Mouse (Mus musculus): Measurements from ENCODE around the gene Tex26.

Gene Tex26

DNA sequence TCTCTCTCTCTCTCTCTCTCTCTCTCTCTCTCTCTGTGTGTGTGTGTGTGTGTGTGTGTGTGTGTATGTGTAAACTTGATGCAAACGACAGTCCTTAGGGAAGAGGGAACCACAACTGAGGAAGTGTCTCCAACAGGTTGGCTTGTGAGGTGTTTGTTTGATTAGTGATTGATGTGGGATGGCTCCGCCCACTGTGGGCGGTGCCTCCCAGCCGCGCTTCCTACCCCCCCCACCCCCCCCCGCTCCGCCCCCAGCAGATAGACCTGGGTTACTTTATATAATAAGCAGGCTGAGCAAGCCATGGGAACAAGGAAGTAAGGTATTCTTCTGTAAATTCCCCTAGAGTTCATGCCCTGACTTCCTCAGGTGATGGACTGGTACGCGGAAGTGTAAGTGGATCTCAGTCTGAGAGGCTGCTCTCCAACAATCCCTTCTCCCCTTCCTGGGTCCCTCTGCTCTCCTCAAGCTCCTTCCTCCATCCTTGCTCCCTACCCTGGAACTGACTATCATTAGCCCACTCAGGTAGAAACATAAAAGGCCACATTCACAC lies 5.2 kb upstream of the Tex26 start:
- no peak for DNase-seq (ENCODE audit: low read depth)

DNA sequence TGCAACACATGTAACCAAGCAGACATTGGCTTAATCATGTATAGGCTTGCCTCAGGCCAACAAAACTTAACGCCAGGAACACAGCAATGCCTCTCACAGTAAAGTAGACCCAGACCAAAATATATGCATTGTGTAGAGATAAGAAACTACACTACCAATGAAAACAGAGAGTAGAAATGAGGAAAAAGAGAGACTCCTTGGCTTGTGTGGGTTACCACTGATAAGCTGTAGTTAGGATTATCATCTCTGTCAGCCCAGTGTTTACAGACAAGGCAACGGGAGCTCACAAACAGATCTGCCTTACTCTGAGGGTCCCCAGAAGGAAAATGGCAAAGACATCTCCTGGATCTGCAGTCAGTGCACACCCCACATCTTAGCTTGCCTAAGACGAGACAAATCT lies 2.9 kb upstream of the Tex26 start:
- no peak for DNase-seq (ENCODE audit: low read depth)

DNA sequence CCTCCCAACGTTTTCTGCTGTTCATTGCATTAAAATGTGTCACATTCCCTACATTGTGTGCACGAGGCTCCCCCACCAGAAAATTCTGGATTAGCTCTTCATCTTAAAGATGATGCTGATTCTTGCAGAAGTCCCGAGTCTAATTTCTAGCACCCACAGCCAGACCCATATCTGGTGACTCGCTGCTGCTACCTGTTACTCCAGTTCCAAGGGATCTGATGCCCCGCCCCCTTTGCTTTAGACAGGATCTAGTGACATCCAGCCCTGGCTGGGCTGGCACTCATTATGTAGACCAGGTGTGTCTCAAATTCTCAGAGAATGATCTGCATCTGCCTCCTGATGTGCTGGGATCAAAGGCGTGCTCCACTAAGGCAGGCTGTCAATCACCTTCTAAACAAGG lies 2.3 kb upstream of the Tex26 start:
- no peak for DNase-seq (ENCODE audit: low read depth)

DNA sequence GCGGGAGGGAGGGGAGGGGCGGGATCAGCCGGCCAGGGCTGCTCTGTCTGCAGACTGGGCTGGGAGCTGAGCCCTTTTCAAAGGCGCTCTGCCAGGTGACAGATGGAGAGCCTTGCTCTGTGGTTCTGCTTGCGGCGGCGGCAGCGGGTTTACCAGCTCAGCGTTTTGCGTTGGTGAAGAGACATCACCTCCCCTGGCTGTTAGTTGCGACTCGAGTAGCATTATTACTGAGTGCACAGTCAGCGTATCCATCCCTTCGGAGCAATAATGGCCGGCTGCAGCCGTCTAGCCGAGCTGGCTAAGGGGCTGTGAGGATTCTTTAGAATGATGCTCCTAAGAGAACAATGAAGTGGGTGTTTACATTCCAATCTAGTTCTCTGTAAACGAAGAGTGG lies 717 bp downstream of the Tex26 start:
- no peak for DNase-seq (ENCODE audit: low read depth)

DNA sequence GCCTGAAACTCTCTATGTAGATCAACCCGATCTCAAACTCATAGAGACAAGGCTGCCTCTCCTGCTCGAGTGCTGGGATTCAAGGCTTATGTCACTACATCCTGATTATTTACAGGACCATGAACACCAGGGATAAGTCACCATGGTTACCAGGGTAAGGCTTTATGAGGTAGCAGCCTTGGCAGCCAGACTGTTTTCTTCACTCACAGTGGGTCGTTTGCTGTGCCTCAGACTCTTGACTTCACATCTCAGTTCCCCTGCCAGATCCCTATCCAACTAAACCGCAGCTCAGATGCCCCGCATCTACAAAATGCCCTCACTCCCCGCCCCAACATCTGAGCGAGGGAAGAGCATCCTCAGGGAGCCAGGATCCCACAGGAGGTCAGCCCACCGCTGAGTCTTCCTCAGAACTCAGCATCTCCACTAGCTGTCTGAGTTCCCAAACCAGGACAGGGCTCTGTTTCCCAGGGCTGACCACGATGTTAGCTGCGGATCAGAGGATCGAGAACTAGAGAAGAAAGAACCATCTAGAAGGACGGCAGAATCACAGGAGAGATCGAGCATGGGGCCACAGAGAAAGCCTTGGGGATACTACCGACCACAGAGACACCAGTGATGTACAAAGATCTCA lies 2.3 kb downstream of the Tex26 start:
- DNase-seq (ENCODE audit: low read depth) = no peak

DNA sequence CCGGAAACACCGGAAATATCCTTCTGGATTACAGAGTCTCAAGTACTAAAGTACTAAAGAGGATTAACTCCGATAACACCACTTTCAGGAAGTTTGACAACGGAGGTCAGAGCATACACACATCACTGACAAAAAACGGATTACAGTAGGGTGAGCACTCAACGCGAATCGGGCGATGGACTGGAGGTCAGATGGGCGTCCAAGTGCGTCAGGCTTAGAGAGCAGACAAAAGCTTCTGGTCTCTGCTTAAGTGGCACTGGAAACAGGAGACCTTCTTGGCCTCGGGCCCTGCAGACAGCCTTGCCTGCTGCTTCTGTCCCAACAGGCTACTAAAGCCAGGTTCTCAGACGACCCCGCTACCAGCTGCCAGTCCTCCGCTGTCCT lies 2.8 kb downstream of the Tex26 start:
- DNase-seq (ENCODE audit: low read depth) = no peak

DNA sequence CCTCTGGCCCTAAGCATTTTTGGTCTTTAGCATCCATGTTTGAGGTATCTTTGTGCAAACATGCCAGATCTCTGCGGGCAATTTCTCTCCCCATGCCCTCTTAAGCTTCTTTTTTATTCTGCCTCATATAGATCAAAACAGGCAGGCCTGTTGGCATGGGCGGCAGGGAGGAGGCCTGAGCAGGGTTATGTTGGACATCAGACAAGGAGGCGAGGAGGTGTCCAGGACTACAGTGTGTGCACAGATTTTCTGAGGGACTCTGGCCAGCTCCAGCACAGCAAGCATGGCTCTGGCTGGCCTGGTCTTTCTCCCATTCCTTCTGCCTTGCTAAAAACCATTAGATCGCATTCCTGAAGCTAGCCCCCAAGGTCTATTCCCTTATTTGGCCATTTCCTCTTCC lies 5.0 kb downstream of the Tex26 start:
- no peak for DNase-seq (ENCODE audit: low read depth)

DNA sequence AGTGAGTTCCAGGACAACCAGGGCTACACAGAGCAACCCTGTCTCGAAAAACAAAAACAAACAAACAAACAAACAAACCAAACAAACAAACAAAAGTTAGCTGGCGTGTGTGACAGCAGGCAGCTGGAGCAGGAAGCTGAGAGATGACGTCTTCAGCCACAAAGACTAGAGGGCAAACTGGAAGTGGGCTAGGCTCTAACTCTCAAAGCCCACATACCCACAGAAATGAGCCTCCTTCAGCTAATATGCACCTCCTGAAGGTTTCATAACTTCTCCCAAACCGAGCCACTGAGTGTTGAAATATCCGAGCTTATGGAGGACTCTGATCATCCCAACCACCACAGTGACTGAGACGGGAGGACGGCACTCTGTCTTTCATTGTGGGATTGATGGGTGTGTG lies 7.0 kb downstream of the Tex26 start:
- DNase-seq (ENCODE audit: low read depth) = no peak

DNA sequence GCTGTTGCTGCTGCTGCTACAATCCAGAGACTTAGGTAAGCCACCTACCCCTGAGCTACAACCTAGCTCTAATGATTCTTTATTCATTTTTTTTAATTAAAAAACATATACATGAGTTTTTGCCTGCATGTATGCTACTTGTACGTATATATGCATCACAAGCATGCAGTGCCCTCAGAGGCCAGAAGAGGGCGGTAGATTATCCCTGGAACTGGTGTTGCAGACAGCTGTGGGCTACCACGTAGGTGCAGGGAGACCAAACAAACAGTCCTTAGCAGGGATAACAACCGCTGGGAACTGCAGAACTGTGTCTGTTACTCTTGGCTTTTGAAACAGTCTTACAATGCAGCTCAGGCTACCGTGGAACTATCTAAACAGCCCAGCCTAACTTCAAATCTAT lies 8.3 kb downstream of the Tex26 start:
- no peak for DNase-seq (ENCODE audit: low read depth)

DNA sequence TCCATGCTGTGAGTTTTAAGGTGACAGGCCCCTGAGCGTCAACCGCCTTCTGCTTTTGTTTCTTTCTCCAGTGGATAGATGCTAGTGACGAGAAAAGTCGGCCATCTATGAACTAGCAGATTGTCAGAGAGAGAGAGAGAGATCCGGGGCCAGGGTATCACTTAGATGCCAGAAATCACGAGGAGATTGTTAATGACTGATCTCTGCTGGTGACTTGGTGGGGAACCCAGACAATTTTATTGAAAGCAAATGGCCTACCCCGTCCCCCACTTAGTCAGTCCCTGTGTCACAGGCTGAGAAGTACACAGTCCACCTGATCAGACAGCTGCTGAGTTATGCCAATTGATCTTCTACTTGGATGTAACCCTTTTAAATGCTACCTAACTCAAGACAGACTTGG lies 9.9 kb downstream of the Tex26 start:
- no peak for DNase-seq (ENCODE audit: low read depth)

DNA sequence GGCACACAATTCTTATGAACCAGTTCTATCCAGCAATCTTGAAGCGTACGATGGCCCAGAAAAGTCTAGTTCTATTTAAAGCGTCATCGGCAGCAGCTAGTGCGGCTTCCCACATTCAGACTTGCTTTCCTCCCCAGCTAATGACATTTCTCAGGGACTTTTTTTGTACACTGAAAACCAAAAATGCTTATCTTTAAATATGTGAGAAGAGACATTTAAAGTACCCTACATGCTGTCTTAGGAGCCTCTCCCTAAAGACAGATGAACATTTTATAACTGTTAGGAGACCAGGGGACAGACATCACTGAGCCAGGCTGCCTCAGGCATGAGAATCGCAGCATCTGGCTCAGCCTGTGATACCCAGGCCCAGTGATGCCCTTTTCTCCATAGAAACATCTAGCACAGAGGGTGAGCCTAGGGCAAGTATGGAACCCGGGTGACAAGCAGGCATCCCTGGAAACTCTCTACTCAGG lies 11.8 kb downstream of the Tex26 start:
- no peak for DNase-seq (ENCODE audit: low read depth)

DNA sequence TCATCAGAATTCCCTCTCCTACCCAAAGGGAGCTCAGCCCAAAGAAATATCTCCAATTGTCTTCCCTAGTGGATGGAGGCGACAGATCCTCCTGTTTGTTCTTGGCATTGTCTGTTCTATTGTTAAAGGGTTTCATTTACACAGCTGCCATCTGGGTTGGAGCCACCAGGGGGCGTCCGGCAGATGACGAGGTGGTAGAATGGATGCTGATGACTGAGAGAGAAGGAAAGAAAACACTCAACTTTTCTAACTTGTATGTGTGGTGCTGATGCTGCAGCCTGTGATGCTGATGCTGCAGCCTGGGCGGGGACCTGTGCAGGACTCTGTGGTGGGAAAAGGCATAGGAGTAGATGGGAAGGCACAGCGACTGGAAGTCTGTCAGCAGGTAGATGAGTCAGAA lies 14.8 kb downstream of the Tex26 start:
- peak; percentile 41 for DNase-seq (ENCODE audit: low read depth)

DNA sequence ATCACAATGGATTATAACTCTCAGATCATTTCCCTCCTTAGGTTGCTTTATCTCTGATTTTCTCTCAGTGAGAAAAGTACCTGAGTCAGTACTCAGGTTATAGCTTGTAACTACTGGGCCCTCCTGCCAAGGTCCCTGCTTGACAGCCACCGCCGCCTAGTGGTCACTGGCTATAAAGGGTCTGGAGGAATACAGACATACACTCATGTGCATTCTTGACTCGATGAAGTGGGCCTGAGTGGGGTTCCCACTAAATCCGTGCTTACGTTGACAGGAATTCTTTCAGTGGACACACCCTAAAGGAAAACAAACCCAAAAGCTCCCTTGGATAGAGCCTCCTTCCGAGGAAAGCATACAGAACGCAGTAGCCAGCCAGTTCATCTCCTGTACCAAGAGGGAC lies 17.1 kb downstream of the Tex26 start:
- DNase-seq (ENCODE audit: low read depth) = no peak

DNA sequence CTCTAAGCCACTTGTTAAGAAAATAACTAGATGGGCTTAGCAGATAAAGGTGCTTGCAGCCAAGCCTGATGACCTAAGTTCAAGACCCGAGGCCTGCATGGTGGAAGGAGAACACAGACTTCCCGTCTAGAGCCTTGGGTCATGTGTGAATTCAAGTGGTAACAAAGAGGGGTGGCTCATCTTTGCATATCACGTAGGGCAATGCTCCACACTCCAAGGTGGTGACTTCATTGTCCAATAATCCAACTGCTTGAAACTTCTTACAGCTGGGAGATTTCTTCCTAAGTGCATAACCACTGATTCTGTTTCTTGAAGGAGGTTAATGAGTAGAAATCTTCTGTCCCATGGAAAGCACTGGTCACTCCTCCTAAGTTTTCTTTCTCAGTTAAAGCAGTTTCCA lies 22.6 kb downstream of the Tex26 start:
- no peak for DNase-seq (ENCODE audit: low read depth)

DNA sequence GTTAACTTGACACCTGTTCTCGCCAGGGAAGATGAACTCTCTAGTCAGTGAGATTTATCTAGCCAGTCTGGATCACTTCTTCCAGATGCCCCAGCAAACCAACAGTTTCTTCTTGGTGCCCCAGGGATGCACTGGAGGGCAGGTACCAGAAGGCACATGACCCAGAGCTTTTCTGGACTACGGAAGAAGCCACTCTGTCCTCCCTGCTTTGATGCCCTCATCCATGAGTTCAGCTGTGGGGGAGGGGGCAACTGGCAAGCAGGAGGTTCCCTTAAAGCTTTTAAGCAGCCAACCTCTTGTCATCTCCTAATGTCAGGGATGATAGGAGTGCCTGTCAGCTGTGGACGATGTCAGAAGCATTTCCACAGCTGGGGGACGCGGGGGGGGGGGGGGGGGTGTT lies 25.8 kb downstream of the Tex26 start:
- no peak for DNase-seq (ENCODE audit: low read depth)

DNA sequence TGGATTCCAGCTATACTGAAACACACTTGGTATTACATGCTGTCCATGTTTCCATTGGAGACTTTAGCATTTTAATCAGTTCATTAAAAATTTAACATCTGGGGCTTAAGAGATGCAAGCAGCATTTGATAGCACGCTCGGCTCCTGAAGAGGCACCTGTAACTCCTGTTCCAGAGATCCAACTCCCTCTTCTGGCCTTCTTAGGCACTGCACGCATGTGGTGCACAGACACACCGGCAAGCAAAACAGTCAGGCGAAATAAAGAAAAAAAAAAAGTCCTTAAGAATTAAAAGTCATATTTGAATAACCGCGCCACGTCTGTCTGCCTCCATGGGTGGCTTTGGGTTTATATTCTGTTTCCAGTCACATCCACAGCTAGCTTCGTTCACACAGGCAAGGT lies 34.7 kb downstream of the Tex26 start:
- no peak for DNase-seq (ENCODE audit: low read depth)

DNA sequence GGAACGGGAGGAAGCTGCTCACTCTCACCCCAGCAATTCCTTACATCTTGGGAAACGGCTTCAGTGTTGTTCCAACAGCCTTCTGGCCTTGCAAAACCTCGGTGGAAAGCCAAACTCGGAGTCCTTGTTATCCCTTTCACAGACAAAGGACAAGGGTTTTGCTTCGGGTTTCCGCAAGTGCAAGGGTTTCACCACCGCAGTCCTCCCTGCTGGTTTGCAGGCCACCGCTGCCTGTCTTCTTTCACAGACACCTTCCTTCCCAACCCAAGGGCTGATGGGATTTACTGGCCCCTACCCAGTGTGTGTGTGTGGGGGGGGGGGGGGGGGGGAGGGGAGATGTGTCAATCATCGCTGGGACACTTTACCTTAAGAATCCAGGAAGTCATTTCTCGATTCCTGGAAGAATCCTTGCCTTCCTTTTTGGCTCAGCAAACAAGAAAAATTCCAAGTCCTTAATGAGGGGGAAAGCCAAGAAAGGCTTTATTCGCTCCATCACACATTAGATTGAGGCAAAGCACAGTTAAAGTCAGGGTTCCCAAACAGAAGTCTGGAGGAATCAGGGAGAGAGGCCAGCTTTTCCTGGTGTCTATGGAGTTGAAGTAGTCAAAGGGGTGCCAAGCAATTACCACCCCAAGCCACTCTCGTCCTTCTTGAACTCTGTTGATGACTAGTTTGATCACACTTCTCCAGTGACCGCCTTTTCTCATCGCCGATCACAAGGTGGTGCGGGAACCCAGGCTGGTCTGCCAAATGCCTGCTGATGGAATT lies 35.4 kb downstream of the Tex26 start:
- DNase-seq (ENCODE audit: low read depth) = no peak

DNA sequence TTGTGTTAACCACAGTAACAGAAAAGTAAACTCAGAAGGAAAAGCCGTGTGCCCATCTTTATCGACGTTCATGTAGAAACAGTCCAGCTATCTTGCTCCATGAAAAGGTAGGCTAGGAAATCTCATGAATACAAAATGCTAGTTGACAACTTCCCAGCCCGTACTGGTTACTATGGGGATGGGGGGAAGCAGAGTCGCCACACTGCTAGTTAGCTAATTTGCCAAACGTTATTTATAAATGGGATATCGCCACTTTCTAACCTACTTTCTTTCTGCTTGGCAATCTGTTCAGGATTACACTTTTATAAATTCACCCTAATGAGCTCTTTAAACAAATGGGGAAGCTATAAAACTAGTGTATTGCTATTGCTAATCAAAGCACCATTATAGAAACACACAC lies 42.5 kb downstream of the Tex26 start:
- no peak for DNase-seq (ENCODE audit: low read depth)

DNA sequence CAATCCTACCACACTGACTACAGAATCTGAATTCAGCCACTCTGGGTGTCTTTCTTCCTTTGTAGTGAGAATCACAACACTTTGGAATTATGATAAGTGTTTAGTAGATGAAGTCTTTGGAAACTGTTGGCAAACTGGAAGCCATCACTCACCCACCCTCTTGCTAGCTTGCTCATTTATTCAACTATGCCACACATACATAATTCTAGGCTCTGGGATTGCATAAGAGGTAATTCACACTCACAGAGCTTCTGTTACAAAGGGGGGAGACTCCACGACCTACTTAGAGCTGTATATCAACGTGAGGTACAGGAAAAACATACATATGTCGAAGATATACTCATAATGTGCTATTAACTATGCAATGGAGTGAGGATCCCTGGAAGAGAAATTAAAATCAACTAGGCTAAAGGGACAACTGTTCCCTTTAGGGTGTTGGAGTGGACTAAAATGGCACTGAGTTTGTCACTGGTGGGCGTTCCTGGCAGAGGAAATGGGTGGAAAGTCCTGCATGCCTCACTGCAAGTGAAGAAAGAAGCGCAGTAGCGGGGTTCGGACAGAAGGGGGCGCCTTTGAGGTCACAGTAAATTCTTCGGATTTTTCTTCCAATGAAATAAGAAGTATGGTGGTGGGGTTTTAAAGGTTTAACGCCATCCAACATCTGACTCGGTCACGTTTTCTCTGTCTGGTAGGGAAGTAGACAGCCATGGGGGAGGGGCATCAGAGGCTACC lies 44.0 kb downstream of the Tex26 start:
- DNase-seq (ENCODE audit: low read depth) = peak; percentile 5

DNA sequence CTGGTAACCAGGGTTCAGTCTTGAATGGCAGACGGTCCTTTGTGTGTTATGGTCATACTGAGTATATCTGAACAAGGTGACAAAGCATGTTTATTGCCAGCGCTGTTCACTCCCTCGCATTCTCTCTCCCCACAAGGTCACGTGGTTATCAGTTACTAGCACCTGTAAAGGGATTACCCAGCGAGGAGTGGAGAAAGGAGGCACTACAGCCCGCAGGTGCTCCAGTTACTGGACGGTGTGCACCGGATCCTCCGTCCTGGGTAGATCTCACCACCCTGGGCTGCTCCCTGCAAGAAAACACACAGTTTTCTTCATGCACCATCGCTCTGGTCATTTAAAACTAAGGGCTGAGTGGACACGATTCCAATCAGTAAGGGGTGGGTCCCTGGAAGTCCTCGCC lies 44.8 kb downstream of the Tex26 start:
- DNase-seq (ENCODE audit: low read depth) = no peak

DNA sequence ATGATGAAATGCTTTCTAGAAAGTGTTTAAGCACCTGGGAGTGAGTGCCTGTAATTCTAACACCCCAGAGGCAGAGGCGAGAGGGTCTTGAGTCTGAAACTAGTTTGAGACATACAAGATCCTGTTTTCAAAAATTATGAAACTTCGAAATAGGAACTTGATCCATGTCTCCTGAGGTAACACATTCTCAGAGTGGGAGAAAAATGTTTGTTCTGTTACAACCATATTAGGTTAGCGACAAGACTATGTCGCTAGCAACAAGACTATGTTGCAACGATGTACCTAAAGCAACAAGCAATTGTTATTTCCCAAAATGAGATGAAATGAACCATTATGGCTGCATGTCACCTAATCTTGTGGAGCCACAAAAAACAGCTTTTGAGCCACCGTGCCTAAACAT lies 46.0 kb downstream of the Tex26 start:
- DNase-seq (ENCODE audit: low read depth) = no peak

DNA sequence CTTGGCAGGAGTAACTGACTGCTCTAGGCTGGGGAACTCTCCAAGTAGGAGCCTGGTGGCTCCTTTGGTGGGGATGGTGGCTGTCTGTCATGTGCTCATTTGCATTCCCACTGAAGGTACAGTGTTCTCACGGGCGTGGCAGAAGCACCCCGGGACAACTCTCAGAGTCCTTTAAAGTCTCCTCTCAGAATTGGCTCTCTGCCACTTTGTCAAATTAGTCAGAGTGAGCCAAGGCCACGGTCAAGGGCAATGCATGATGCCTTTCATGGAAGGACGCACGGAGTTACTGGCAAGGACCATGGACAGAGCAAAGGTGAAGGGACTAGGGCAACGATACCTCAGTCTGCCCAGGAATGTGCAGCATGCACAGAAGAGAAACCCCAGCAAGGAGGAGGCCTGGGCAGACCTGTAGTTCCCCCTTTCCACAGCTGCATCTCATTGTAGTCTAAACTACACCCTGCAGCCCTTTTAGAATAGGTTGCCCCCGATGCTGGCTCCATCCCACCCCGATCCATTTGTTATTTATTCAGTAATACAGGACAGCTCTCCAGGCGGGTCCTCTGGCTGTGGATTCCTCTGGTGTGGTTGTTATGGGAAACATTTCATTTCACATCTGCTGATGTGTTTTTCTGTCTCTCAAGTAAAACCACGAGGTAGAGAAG lies 49.0 kb downstream of the Tex26 start:
- no peak for DNase-seq (ENCODE audit: low read depth)

DNA sequence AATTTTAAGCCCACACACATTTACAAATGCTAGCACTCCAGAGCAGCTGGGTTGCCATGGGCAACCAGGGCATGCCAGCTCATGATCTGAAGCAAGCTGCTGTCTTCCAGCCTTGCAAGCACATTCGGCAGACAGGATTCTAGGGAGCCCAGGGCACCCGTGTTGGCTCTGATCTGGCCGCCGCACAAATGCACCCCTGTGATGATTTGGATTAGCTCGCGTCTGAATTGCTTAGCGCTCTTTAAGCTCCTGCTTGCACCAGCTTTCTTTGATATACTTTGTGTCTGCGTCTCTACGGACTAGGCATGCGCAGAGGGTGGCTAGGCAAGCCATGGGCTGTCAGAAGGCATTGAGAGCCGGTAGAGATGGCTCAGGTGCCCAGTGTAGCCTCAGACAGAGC lies 49.7 kb downstream of the Tex26 start:
- DNase-seq (ENCODE audit: low read depth) = no peak
